Mouse (Mus musculus) cerebral cortex, adult 2 months (tissue): Measurements from ENCODE around the gene Igsf21.

Experiments used
- WGBS: fragments of 180-500 bp; shearing (Covaris S2); methylation state at CpG from one replicate; pipeline ENCODE4 v1.1.7; 2018; 5-methylcytosine and 5-hydroxymethylcytosine counted together

Igsf21 gene

GRCm38 (mm10) chr4:139978716-139979115 is 267.9 kb downstream of the Igsf21 start:
- 44% methylated on average over 5 of the region's 5 CpGs for WGBS

- 61% methylated on average over 5 of the region's 5 CpGs for WGBS
Observed at GRCm38 (mm10) chr4:139977308-139977781, 269.2 kb downstream of the Igsf21 start.
